Mouse (Mus musculus): ENCODE results near the gene Lhx6.

DNA sequence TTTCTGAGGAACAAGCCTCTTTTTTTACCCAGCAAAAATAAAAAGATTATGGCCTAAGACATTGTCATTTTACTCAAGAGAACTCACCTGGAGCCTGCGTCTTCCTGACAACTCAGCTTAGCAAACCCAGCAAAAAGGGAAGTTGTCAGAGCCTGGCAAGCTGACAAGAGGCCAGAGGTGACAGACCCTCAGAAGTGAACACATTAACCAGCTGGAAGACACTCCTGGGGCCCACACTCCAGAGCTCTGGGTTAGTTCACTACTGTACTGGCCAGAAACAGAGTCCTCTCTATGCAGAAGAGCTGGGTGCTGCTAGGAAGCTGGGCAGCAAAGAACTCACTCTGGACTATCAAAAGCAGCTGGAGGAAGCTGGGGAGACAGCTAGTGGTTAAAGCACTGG lies 64.3 kb downstream of the Lhx6 start:
- TF ChIP-seq EP300 (IDR thresholded peaks at IDR 0.05; ENCODE audit: low read length) (no peak), MXI1 (IDR thresholded peaks at IDR 0.05; ENCODE audit: low read depth, low read length) (no peak), MAZ (IDR thresholded peaks at IDR 0.05; ENCODE audit: low read depth, low read length) (no peak), TBP (conservative IDR thresholded peaks at IDR 0.05; ENCODE audit: low read depth, low read length) (no peak), PAX5 (IDR thresholded peaks at IDR 0.05; ENCODE audit: low read length) (no peak), CTCF (conservative IDR thresholded peaks at IDR 0.05 in 1 of 2, IDR thresholded peaks at IDR 0.05 in 1 of 2; ENCODE audit: low read depth in 2 of 2, low read length in 2 of 2) (no peak), POLR2AphosphoS2 (IDR thresholded peaks at IDR 0.05; ENCODE audit: low read depth, low read length) (no peak)

All from CH12.LX (cell line).